Mouse (Mus musculus): Measurements from ENCODE around the gene Cd320.
"Not testable (repeated sequence)": the region's sequence is repeated elsewhere in the genome, so short reads cannot be mapped to it uniquely, and the experiment has no call there.

The Cd320 gene

DNA sequence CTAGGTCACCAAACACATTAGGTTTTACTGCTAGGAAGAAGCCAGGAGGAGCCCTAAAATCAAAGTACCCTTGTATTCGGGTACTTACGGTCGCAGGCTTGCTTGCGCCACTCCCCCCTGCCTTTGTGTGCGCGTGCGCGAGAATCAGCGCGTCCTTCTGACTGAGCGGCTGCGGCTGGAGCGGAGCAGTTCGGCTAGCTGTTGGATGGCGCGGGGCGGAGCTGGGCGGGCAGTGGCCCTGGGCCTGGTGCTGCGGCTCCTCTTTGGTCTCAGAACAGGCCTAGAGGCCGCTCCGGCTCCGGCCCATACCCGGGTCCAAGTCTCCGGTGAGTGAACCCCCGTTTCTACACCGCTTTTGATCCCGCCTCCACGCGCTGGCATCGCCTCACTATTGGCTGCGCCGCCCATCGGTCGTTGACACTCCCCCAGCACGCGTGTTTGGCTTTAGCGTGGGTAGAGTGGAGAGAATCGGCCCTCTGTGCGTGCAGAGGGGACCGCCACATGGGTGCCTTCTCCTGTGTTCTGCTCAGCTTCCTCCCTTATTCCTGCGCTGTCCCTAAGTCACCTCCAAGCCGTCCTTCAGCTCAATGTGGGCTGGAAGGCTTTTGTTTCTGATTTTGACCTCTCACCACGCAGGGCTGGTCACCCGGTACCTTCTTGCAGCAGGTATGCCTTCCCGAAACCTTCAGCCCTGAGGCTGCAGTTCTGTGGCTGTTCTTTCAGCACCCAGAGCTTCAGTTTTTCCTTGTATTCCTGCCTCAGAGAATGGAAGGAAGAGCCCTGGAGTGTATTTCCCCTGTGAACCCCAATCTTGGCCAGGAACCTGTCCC is at the start of gene Cd320:
Cd320 (plus strand) TSS at position 126 of the 830 bp plus-strand sequence.
- peak; percentile 89 for DNase-seq (ENCODE audit: low spot score in 2 of 2)

- no peak for DNase-seq (ENCODE audit: low spot score in 2 of 2)
Observed at GRCm38 (mm10) chr17:33798306-33798705, 44.6 kb upstream of the Cd320 start.

- no peak for DNase-seq (ENCODE audit: low spot score in 2 of 2)
Observed at GRCm38 (mm10) chr17:33799277-33799676, 43.6 kb upstream of the Cd320 start.

GRCm38 (mm10) chr17:33802221-33802620 is 40.7 kb upstream of the Cd320 start:
- DNase-seq (ENCODE audit: low spot score in 2 of 2): no peak

DNA sequence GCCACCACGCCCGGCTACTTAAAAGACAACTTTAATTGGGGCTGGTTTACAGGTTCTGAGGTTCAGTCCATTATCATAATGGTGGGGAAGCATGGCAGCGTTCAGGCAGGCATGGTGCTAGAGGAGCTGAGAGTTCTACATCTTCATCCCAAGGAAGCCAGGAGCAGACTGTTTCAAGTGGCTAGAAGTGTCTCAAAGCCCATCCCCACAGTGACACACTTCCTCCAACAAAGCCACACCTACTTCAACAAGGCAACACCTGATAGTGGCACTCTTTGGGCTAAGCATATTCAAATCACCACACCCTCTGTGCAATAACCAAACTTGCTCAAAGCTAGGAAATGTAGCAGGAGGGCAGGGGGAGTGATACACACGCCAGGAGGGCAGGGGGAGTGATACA is 38.7 kb upstream of the Cd320 start:
- DNase-seq (ENCODE audit: low spot score in 2 of 2): no peak

DNA sequence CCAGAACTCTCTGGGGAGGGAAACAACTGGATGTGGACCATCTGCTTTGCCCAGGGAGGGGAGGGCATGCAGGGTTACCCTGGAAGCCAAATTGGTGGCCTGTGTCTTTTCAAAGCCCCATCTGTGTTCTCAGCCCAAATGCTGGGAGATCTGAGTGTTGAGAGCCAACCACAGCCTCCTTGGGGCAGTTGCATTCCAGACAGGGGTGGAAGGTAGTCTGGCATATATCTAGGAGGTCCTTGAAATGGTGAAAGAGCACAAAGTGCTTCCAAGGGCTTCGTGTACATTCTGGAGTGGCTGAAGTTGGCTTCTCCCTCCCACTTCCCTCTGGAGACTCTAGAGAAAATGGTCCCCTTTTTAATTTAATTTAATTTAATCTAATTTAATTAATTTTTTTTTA is 38.1 kb upstream of the Cd320 start:
- DNase-seq (ENCODE audit: low spot score in 2 of 2): no peak

DNA sequence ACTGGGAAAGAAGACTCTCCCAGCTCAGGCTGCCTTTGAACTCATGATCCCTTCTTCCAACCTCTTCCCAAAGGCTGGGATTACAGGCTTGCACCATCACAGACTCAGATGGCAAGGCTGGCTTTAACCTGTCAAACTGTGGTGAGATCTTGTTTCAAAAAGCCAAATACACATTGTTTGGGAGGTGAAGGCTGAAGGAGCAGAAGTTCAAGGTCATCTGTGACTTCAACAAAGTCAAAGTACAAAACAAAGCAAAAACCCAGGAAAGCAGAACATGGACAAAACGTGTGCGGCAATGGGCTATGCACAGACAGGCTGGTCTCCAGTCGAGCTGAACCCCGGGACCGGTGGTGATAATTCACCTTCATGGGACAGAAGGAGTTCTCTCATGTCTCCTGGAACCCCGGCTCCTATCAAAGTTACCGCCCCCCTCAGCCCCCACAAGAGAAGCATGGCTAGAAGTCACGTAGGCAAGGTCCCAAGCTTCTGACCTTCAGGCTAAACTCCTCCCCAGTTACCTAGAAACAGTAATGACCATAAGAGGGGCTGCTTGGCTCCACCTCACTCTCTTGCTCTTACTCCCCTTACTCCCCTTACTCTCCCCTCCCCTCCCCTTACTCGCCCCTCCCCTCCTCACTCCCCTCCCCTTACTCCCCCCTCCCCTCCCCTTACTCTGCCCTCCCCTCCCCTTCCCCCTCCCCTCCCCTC is 35.6 kb upstream of the Cd320 start:
- DNase-seq (ENCODE audit: low spot score in 2 of 2): no peak

- no peak for DNase-seq (ENCODE audit: low spot score in 2 of 2)
Observed at GRCm38 (mm10) chr17:33808192-33808591, 34.7 kb upstream of the Cd320 start.

DNA sequence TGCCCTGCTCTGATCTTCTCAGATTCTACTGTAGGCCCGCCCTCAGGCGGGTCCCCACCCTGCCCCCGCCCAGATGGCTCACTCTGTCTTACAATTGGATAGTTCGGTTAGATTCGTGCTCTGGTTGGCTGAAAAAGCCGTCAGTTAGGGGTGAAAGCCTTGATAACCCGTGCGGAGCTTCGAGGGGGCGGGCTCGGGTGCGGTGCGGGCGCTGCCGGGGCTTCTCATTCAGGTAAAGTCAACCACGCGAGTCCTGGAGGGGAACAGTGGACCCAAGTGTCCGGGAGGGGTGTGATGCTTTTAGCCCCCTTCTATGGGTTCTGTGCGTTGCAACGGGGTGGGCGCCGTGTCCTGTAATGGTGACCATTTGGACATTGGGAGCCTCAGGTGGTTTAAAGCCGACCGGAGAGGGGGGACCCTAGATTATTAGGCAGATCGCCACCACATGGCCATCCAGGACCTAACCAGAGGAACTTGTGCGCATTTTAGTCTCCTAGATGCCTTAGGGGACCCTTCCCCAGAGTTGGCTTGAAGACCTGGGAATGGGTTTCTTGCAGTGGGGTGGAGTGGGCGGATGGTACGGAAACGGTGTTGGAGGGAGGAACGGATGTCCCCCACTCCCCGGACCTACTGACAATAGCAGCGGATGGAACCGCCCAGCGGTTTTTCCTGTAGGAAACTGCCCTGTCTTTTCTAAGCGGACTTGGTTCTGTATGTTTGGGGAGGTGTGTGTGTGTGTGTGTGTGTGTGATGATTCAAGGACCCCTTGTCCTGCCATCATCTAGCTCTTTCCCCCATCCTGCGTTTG is 32.4 kb upstream of the Cd320 start, which contains the start of gene Kank3:
Kank3 (plus strand) TSS at position 186 of the 808 bp plus-strand sequence.
- DNase-seq (ENCODE audit: low spot score in 2 of 2): peak; percentile 87 to 92

DNA sequence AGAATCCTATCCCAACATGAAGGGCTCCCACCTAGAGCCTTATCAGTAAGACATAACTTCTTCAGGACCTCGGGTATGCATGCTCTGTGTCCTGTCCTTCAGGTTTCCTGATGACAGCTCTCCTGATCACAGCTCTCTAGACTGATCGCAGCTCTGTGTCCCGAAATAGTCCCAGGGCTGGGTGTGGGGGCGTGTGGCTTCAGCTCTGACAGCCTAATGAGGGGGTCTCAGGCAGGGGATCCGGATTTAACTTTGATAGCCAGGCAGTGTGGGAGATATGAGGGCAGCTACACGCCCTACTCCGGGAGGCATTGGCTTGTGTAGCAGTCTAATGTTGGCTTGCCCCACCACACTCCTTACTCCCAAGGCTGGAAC is 31.8 kb upstream of the Cd320 start:
- no peak for DNase-seq (ENCODE audit: low spot score in 2 of 2)

- no peak for DNase-seq (ENCODE audit: low spot score in 2 of 2)
Observed at GRCm38 (mm10) chr17:33812475-33812874, 30.4 kb upstream of the Cd320 start.

GRCm38 (mm10) chr17:33812990-33813389 is 29.9 kb upstream of the Cd320 start:
- DNase-seq (ENCODE audit: low spot score in 2 of 2): no peak

GRCm38 (mm10) chr17:33815399-33815798 is 27.5 kb upstream of the Cd320 start:
- no peak for DNase-seq (ENCODE audit: low spot score in 2 of 2)

DNA sequence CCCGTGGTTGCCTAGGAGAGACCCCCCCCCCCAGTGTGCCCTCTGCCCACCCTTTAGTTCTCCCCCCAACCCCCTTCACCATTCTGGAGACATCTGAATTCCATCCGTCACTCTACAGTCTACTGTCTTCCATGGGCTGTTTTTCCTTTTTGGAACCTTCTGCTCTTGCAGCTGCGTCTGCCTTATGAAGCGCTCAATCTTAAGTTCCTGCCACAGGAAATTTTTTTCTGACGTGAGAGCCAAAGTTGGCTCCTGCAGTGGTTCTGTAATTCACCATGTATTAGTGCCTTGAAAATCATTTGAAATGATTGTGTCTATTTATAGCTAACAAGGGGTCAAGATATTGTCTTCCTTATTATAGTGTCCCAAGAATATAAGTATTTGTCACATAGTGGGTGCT is 26.3 kb upstream of the Cd320 start:
- no peak for DNase-seq (ENCODE audit: low spot score in 2 of 2)

- peak; percentile 90 to 92 for DNase-seq (ENCODE audit: low spot score in 2 of 2)
Observed at GRCm38 (mm10) chr17:33817184-33817968, 25.5 kb upstream of the Cd320 start.

GRCm38 (mm10) chr17:33817969-33818643 is 24.8 kb upstream of the Cd320 start:
- DNase-seq (ENCODE audit: low spot score in 2 of 2): no peak

DNA sequence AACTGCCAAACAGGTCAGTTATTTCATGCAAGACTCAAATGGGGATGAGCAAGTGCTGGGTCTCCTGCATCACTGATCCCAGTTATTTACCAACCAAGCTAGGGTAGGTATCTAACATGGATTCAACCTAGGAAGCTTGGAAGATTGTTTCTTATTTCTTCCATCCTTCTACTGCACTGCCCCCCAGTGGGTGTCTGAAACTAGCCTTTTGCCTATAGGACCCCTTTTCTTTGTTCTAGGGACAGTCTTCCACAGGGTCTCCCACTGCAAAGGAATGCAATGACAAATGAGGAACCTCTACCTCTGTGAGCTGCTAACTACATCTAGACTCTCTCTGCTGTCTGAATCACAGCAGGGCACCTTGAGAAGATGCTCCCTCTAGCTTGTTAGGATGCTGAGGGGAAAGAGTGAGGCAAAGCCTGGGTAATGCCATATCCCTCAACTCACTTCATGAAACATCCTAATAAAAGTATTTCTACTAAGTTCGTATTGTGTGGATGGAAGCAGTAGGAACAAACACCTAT is 20.4 kb upstream of the Cd320 start:
- no peak for DNase-seq (ENCODE audit: low spot score in 2 of 2)

DNA sequence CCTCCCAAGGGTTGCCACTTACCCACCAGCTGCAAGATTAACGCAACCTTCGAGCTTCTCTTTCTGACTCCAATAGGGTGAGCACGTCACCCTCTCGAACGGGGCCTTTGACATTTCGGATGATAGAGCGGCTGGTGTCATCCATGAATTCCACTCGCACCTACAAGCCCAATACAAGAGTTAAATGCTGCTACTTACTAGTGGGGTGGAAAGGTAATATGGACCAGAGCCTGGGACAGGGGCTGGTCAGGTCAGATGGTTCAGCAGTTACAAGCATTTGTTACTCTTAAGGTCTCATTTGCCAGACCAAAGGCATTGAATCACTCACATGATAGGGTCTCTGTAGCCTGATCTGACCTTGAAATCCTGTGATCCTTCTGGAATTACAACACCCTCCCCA is 19.7 kb upstream of the Cd320 start:
- not testable (repeated sequence) for DNase-seq (ENCODE audit: low spot score in 2 of 2)

DNA sequence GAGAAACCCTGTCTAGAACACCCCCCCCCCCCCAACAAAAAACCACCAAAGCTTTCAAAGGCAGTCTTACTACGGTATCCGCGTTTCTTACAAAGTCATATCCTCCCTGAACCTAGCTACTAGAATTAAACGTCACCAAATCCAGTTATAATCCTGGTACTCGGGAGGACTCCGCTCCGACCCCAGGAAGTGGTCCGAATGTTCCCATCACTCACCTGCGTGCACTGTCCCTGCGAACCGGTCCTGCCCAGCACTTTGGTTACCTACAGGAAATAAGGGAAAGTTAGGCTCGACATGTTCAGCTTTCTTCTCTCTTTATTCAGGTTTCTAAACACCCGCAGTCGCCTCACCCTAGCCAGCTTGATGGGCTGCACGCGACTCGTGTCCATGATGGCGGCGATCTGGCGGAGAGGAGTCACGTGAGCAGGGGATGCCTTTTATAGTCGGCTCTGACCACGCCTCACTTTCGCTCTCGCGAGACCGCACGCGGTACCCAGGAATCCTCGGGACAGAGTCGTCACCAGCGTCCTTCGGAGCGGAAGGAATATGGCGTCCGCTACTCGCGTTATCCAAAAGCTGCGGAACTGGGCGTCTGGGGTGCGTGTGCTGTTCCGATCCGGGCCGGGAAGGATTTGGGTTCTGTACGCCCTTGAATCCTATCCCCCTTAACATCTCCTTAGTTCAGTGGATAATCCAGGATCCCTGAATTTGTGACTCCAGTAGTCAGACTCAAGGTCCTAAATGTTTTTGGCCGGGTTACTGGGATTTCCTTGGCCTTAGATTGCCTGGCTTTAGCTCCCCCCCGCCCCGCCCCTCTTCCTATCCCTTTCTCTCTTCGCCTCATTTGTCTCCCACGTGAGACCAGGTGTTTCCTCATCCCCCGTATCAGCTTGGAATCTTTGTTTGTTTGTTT is 18.6 kb upstream of the Cd320 start, which contains the start of the genes Rps28 and Ndufa7:
Rps28 (minus strand) TSS at position 479 of the 913 bp plus-strand sequence.
Ndufa7 (plus strand) TSS at position 489 of the 913 bp plus-strand sequence.
- peak; percentile 96 for DNase-seq (ENCODE audit: low spot score in 2 of 2)

Measured in right cerebral cortex, postnatal 36 days (tissue).